Mouse (Mus musculus) hematopoietic stem cell, adult 5-6 weeks (primary cell): Measurements from ENCODE around the gene Dtx3l. TPM values are rescaled to one million over a fixed set of nuclear protein-coding genes. Genes with fewer than 3 reads are reported as not detected.

ENCODE experiments used
- ATAC-seq, 2 experiments: fragments of 125-278 bp in 1 of 2; replicated peaks in 1 of 2; 2 replicates each; pipeline ENCODE4 v1.8.0; 2016 to 2017; ENCODE audit warnings: inconsistent platforms in 2 of 2, mild to moderate bottlenecking in 2 of 2, moderate number of reproducible peaks in 2 of 2, low read depth in 1 of 2, moderate TSS enrichment in 1 of 2; ENCODE audit not compliant: low FRiP score in 2 of 2, poor library complexity in 2 of 2, severe bottlenecking in 2 of 2, insufficient read depth in 1 of 2, low TSS enrichment in 1 of 2
- total RNA-seq: library from RNA; stranded (forward); fragments of 172-1452, 232-1000 nt; gene quantifications from 2 replicates; pipeline ENCODE4 v1.2.3, GENCODE M21; 2017

Gene Dtx3l
- total RNA-seq, 1 experiment from 2014 or later = 70.0 TPM

DNA sequence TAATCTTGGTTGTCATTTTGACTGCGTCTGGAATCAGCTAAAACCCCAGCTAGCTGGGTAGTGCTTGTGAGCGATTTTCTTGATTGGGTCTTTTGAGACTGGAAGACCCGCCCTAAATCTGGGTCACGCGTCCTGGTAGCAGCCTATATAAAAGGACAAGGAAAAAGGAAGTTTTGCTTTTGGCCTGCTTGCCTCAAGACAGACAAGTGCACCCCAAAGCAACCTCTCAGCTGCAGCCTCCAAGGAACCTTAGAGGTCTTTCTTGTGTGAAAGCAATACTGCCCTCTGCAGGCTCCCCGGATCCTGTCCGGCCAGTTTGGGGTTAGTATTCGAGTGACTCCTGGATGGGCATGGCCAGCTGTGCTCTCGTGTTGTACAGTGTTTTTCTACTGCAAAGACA, 739 bp upstream of the Dtx3l start:
- ATAC-seq = peak; percentile 88 to 90

DNA sequence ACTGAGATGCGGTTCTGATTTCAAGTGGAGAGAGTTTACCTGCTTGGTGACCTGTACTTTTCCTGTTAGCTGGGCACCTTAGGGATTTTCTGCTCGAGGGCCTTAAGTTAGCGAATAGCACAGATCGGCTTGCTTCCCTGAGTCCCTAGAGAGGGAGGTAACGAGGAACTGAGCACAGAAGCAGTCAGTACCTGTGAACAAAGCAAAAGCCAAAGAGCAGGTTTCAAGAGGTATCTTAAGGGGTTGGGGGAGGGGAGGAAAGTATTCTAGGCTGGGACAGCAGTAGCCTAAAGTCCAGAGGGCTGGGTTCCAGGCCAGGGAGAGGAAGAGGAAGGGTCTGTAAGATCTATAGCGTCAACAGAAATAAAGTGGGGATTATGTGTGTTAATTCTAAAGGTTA, 310 bp upstream of the Dtx3l start:
- ATAC-seq = peak; percentile 0 to 8; a peak in 1 of 4 replicates

DNA sequence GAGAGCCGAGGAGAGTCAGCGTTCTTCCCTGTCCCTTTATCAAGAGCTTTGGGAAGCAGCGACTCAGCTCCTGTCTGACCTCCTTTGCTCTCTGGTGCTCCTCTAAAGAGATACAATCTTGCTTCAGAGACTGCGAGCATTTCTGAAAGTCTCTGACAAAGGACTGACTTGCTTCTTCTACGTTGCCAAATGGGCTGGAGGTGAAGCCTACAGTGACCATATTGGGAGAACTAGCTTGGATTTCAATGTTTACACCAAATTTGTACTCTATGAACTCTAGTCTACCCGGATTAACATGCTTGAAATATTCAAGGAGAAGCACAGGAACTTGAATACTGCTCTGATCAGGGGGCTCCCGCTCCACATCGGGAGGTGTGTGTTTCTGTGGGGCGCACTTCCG, 5.8 kb downstream of the Dtx3l start:
- no peak for ATAC-seq

DNA sequence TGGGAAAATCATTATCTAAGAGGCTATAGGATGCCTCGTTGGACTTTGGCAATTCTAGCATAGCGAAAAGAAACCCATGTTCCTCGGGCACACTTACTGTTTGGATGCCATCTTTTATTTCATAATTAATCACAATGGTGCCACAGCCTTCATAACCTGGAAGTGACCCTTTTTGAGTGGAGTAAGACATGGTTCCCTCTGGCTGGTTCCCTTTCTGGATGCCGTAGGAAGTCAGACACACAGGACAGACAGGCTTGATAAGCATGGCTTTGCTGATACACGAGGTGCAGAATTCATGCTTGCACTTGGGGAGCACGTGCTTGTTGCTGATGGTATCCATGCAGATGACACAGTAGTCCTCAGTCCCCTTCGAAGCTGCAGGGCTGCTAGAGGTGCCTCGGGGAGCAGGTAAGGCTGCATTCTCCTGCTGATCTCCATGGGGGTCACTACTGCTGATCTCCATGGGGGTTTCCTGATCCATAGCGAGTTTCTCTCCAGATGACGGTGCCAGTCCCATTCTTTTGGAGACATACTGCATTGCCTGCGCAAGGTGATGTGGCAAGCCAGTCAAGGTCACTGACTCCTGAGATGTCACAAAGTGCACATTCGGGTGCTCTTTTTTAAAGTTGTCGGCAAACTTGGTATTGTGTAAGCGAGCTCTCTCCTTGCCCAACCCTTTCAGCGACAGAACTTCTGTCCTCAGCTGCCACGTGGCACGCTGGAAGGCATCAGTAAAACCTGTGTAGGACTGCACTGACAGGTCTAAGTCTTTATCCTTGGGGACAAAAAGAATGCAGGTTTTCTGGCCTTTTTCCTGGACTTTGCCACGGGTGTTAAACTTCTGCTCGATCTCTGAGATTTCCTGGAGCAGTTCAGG, 6.5 kb downstream of the Dtx3l start:
- ATAC-seq = peak in 1 of 2 experiments; percentile 39; a peak in 1 of 4 replicates

DNA sequence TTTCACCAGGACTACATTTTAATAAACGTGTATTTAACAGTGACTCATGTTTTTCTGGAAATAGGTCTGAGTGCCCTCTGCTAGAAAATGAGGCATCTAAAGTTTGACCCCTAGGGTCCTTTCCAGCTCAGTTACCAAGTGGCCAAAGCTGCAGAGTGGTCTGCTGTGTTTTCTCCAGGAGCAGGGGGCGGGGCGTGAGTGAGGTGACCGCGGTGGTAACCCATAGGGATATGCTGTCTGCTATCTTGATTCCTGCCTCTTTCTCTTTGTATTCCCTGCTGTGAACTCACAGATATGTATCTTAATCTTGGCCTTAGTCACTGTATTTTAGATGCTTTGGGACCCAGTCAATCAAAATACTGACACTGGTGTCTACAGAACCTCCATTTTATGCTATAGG, 14.6 kb downstream of the Dtx3l start:
- no peak for ATAC-seq

DNA sequence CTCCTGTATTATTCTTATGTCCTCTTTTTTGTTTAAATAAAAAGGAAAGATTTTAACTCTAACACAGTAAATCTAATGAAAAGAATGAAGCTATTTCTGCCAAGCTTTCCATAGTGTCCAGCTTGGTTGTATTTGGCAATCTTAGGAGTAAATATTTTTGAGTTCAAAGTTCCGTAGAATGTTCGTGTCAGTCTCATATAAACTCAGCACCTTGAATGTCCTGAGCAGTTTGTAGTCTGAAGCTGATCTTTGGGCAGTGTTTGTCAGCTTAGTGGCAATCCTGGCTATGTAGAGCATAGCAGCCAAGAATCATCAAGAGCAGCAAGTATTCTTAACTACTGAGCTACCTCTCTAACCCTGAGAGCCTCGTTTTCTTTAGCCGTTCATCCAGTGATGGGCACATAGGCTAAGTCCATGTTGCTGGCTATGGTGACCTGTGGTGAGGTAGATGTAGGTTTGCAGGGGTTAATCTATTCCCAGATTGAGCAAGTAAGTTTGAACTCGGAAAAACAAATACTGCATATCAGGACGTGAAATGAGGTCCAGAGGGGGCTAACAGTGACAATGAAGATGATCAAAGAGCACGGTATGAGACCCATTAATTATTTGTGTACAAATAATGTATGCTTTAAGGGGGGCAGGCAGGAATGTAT, 15.3 kb downstream of the Dtx3l start:
- no peak for ATAC-seq

DNA sequence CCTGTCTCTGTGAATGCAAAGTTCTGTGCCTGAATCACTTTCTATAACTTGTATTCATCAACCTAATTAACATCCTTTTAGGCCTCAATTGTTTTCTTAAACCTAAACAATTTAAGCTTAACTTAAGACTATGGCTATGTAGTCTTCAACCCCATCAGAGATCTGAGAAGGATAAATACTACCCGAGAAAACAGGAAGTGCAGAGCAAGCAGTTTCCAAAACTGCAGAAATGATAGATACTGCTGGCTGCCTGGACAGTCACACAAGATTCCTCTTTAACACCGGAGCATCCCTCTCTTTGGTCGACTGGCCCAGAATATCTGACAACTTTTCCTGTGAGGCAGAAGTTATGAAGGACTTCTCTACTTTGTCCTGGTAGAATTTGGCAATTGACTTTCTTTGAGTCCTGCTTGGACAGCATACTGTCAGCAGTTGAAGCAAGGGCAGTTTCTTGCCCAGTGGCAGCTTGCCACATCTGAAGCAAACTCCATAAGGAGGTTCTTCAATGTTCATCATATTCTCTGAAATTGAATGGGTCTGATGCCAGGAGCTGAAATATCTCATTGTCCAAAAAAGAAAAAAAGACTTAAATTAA, 16.6 kb downstream of the Dtx3l start:
- ATAC-seq = no peak

DNA sequence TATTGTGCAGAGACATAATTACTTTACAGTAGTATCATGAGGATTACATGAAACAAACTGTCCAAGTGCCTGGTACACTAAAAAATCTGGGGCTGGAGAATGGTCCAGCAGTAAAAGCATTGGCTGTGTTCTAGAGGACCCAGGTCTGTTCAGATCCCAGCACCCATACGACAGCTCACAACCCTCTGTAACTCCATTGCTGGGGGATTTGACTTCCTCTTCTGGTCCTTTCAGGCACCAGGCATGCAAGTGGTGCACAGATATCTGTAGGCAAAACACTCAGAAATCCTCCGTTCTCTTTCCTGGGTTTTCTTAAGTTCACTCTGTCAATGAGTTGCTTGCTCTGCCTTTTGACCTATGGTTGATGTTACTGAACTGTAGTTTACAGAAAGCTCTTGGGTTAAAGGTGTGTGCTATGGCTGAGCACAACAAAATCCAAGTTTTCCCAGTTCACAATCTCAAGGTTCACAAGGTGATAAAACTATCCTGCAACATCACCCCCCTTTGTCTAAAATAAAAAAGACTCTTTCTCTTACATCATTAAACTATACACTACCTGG, 17.2 kb downstream of the Dtx3l start:
- no peak; a peak in 1 of 4 replicates for ATAC-seq

DNA sequence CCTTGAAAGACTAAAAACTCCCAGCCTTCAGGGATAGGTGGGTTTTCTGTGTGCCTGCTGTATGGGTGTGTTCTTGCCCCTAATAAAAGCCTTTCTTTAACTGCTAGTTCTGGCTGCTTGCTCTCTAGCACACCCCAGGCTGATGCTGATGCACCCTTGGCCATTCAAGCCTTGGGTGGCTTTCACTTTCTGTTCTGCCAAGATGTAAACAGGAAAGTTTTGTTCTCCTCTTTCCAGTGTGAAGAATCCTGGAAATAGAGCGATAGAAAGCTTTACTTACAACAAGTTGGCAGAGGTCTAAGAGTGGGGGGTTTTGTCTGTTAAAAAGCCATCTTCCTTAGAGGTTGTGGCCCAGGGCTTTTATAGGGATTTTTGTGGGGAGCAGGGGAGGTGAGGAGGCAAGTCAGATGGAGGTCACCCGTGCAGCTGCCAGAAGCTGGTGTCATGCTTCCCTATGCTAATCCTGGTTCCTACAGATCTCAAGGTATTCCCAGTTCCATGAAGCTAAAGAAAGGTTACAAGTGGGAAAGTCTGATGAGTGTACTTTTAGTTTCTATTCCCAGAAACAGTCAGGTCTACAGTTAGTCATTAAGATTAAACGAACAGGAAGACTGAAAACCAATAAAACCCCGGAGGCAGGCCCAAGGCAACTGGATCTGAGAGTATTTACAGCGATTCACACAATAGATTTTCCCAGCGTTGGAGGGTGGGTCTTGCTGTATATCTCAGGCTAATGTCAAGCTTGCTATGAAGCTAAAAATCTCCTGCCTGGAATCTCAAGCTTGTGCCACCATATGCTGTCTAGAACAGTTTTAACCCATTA, 20.0 kb downstream of the Dtx3l start:
- ATAC-seq = peak; percentile 82

DNA sequence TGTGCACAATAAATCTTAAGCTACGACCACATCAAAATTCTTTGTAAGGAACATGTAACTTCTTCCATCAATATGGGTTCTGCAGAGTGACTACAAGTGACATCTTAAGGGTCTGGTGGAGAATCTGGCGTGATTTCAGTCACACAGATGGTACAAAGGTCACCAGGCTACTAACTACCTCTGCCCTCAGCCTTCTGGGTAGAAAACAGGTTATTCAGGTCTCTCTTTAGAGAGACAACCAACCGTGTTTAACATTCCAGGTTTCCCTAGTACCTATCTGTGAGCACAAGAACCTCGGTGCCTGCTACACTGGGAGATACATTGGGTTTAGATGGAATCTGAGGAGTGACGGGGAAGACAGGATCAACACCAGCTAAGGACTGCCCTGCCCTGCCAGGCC, 24.6 kb downstream of the Dtx3l start:
- ATAC-seq = no peak

DNA sequence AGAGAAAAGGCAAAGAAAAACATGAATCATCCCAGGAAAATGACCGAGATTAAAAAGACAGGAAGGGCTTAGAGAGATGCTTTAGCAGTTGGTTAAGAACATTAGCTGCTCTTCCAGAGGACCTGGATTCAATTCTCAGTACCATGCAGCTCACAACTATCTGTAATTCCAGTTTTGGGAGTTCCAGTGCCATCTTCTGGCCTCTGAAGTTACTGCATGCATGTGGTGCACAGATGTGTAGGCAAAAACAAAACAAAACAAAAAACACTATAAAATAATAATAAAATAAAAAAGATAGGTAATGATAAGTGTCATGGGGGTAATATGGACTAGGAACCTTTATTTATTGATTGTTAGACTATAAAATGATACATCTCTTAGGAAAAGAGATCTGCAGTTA, 25.4 kb downstream of the Dtx3l start:
- no peak for ATAC-seq

DNA sequence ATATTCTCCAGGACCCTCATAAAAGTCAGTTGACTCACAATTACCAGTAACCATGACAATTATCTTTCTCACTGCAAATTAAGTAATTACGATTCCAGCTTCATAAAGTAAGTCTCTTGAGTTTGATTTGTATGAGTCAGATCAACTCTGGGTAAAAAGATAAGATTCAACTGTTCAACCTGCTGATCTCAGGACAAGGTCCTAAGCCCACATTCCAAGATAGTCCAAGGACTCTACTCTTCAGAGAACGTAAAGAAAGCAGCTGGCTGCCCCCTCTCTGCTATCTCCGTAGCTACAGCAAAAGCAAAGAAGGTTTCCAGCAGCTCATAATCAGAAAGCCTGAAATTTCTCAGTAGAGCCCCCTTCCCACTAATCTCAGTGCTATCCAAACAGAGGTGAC, 27.5 kb downstream of the Dtx3l start:
- no peak for ATAC-seq

DNA sequence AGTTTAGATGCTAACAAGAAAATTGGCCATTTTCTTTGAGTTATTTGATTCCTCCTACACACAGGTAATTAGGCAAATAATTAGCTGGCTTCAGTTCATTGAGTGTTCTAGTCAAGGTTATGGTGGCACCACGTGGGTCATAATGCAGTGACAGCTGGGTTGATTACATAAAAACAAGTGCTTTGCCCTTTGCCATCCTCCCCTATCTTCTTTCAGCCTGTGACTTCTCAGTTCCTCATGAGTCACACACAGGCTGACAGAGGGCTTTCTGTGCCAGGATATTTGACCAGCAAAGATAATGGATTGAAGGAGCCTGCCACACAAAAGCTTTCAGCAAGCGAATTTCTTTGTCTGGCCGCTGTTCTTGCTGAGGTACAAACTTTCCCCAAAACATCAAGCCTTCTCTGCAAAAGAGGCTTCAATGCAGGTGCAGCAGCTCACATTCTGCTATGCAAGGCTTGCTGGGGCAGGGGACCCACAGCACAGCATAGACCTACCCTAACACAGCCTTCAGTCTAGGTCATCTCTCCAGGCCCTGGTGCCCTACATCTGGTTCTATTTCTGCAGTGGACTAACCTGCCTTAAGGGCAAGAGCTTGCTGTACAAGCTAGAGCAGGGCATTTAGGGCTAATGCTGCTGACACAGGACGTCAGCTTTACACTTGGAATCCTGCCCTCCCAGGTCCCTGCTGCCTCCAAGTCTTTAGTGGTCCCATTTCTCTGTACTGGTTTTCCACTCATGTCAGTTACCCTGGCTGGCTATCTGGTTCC, 31.3 kb downstream of the Dtx3l start:
- no peak for ATAC-seq

DNA sequence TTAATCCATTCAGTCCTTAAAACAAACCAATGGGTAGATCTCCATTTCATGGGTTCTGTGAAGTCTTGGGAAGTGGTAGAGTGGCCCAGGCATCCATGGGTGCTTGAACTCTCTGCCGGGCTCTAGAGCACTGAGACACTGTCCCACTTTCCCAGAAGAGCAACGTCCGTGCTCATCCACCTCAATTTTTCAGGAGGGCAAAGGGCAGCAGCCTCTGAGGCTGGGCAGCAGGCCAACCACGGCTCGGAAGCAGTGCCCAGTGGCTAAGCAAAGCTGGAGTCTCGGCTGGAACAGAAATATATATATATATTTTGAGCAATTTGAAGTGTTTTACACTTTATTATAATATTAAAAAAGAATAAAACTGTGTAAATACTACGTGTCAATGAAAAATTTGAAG, 32.1 kb downstream of the Dtx3l start:
- no peak for ATAC-seq

DNA sequence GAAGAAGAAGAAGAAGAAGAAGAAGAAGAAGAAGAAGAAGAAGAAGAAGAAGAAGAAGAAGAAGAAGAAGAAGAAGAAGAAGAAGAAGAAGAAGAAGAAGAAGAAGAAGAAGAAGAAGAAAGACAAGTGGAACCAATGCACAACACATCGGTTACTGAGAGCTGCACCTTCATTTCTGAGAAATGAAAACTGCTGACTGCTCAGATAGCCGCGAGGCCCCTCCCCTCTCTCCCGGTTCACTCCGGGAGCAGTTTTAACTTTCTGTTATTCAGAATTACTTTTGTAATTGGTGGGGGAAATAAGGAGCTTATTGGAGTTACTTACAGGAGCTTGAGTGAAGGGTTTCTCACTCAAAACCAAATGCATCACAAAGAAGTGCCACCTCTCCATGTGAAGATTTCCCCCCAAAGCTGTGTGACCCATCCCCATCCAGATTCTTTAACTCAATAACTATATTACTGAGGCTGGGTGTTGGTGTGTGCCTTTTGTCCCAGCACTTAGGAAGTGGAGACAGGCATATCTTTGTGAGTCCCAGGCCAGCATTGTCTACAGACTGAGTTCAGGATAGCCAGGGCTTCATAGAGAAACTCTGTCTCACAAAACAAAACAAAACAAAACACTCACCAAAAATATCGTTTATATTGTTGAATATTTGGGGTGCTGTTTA, 33.0 kb downstream of the Dtx3l start:
- no peak for ATAC-seq

DNA sequence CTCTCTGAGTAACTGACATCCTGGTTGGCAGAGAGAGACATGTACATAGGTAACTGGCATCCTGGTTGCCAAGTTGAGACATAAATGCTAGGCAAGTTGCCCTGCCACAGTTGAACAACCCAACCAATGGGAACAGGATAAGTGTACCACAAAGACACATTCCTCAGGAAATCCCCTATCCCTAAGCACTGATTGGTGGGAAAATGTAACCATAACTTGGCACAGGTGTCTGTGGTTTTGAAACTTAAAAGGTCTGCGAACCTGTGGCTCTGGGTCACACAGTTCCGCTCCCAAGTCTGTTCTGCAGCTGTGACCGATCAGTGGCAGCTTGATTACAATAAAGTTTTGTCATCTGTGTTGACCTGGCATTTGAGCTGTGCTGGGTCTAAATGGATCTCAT, 33.6 kb downstream of the Dtx3l start:
- ATAC-seq = peak in 1 of 2 experiments; percentile 31; a peak in 2 of 4 replicates
